Mouse (Mus musculus) heart, embryonic 10.5 days (tissue): Measurements from ENCODE around the gene Dscaml1. TPM values are rescaled to one million over a fixed set of nuclear protein-coding genes. Genes with fewer than 3 reads are reported as not detected.

Experiments
- DNase-seq: peaks from one replicate; pipeline ENCODE4 v3.0.0-alpha.2; 2017; ENCODE audit warnings: low spot score
- H3K27ac ChIP-seq: fragments of 300-500 bp; sonication (generic); 2 replicates; pipeline ENCODE4 v1.5.1; 2016; ENCODE audit warnings: mild to moderate bottlenecking
- H3K27me3 ChIP-seq: fragments of 300-500 bp; sonication (generic); 2 replicates; pipeline ENCODE4 v1.6.1; 2016; ENCODE audit warnings: mild to moderate bottlenecking; ENCODE audit not compliant: poor library complexity, insufficient read depth, severe bottlenecking
- H3K36me3 ChIP-seq: fragments of 300-500 bp; sonication (generic); 2 replicates; pipeline ENCODE4 v1.6.1; 2016; ENCODE audit warnings: mild to moderate bottlenecking, moderate library complexity
- H3K4me1 ChIP-seq: fragments of 300-500 bp; sonication (generic); 2 replicates; pipeline ENCODE4 v1.6.1; 2016; ENCODE audit warnings: mild to moderate bottlenecking
- H3K4me3 ChIP-seq: fragments of 300-500 bp; sonication (generic); 2 replicates; pipeline ENCODE4 v1.5.1; 2016; ENCODE audit warnings: mild to moderate bottlenecking, moderate library complexity
- H3K9me3 ChIP-seq: fragments of 300-500 bp; sonication (generic); 2 replicates; pipeline ENCODE4 v1.6.1; 2016; ENCODE audit warnings: mild to moderate bottlenecking, moderate library complexity
- WGBS: fragments of 180-500 bp; shearing (Covaris S2); methylation state at CpG from one replicate; pipeline ENCODE4 v1.1.7; 2016; 5-methylcytosine and 5-hydroxymethylcytosine counted together
- polyA plus RNA-seq: library from polyadenylated mRNA; unstranded; fragments of >200 nt; fragmentation: Nextera tagmentation; extraction: Ambion mirVana; gene quantifications from 2 replicates; pipeline ENCODE4 v1.2.1, GENCODE M21; 2016

Dscaml1 gene
- polyA plus RNA-seq, 1 experiment from 2014 or later, result 0.14 TPM

GRCm38 (mm10) chr9:45439025-45439424, 12.6 kb downstream of the Dscaml1 start:
- Histone ChIP-seq H3K4me3 (no peak overlapping the region), H3K27me3 (peaks cover 70% of the 10 kb centered on the region), H3K27ac (no peak overlapping the region), H3K36me3 (no peaks in the 10 kb centered on the region), H3K4me1 (no peaks in the 10 kb centered on the region; the same call in 1 of the 2 replicates), H3K9me3 (no peaks in the 10 kb centered on the region)
- DNase-seq, result no peak
- 74% methylated on average over 4 of the region's 4 CpGs for WGBS

- Histone ChIP-seq H3K4me3 (no peak overlapping the region), H3K9me3 (no peaks in the 10 kb centered on the region), H3K4me1 (no peaks in the 10 kb centered on the region; the same call in 1 of the 2 replicates), H3K36me3 (no peaks in the 10 kb centered on the region), H3K27ac (no peak overlapping the region), H3K27me3 (peaks cover 59% of the 10 kb centered on the region)
- WGBS, result 75% methylated on average over 16 of the region's 16 CpGs
- no peak for DNase-seq
Measured at GRCm38 (mm10) chr9:45440083-45440784, 13.8 kb downstream of the Dscaml1 start.

GRCm38 (mm10) chr9:45444251-45444798, 17.9 kb downstream of the Dscaml1 start:
- H3K27me3 ChIP-seq, result peaks cover 85% of the 10 kb centered on the region
- H3K36me3 ChIP-seq, result no peaks in the 10 kb centered on the region
- DNase-seq, result no peak
- WGBS, result 82% methylated on average over 5 of the region's 5 CpGs
- no peaks in the 10 kb centered on the region for H3K9me3 ChIP-seq
- H3K27ac ChIP-seq, result no peak overlapping the region
- no peaks in the 10 kb centered on the region; the same call in 1 of the 2 replicates for H3K4me1 ChIP-seq
- no peak overlapping the region for H3K4me3 ChIP-seq

- no peak overlapping the region for H3K27ac ChIP-seq
- 80% methylated on average over 4 of the region's 4 CpGs for WGBS
- H3K4me1 ChIP-seq, result no peaks in the 10 kb centered on the region
- no peaks in the 10 kb centered on the region for H3K36me3 ChIP-seq
- DNase-seq, result no peak
- no peaks in the 10 kb centered on the region for H3K9me3 ChIP-seq
- H3K4me3 ChIP-seq, result no peak overlapping the region
- peaks cover 57% of the 10 kb centered on the region for H3K27me3 ChIP-seq
Measured at GRCm38 (mm10) chr9:45449658-45450057, 23.2 kb downstream of the Dscaml1 start.

GRCm38 (mm10) chr9:45451346-45451745, 24.9 kb downstream of the Dscaml1 start:
- no peaks in the 10 kb centered on the region for H3K36me3 ChIP-seq
- no peak overlapping the region for H3K27ac ChIP-seq
- no peaks in the 10 kb centered on the region for H3K9me3 ChIP-seq
- no peaks in the 10 kb centered on the region for H3K4me1 ChIP-seq
- WGBS, result 82% methylated on average over 4 of the region's 4 CpGs
- no peak overlapping the region for H3K4me3 ChIP-seq
- DNase-seq, result no peak
- H3K27me3 ChIP-seq, result peaks cover 49% of the 10 kb centered on the region

- H3K4me1 ChIP-seq, result no peaks in the 10 kb centered on the region
- WGBS, result 89% methylated on average over 10 of the region's 10 CpGs
- no peak overlapping the region for H3K4me3 ChIP-seq
Measured at GRCm38 (mm10) chr9:45454032-45454431, 27.6 kb downstream of the Dscaml1 start.

GRCm38 (mm10) chr9:45454889-45455610, 28.6 kb downstream of the Dscaml1 start:
- Histone ChIP-seq H3K27ac (no peak overlapping the region), H3K9me3 (no peaks in the 10 kb centered on the region), H3K4me3 (no peak overlapping the region), H3K4me1 (no peaks in the 10 kb centered on the region), H3K36me3 (no peaks in the 10 kb centered on the region), H3K27me3 (peaks cover 28% of the 10 kb centered on the region)
- DNase-seq, result no peak
- WGBS, result 61% methylated on average over 8 of the region's 8 CpGs

More at GRCm38 (mm10) chr9:45454032-45454431, 27.6 kb downstream of the Dscaml1 start:
- Histone ChIP-seq H3K27ac (no peak overlapping the region), H3K36me3 (no peaks in the 10 kb centered on the region), H3K27me3 (peaks cover 33% of the 10 kb centered on the region), H3K9me3 (no peaks in the 10 kb centered on the region)
- DNase-seq, result no peak

- no peak for DNase-seq
- Histone ChIP-seq H3K4me3 (no peak overlapping the region), H3K27me3 (peaks cover 30% of the 10 kb centered on the region), H3K4me1 (no peaks in the 10 kb centered on the region), H3K27ac (no peak overlapping the region), H3K36me3 (no peaks in the 10 kb centered on the region), H3K9me3 (no peaks in the 10 kb centered on the region)
- WGBS, result 52% methylated on average over 7 of the region's 7 CpGs
Measured at GRCm38 (mm10) chr9:45457200-45457599, 30.8 kb downstream of the Dscaml1 start.

GRCm38 (mm10) chr9:45458363-45458762, 31.9 kb downstream of the Dscaml1 start:
- H3K4me1 ChIP-seq, result no peaks in the 10 kb centered on the region
- no peak overlapping the region for H3K4me3 ChIP-seq
- WGBS, result 58% methylated on average over 14 of the region's 14 CpGs
- H3K27me3 ChIP-seq, result peaks cover 30% of the 10 kb centered on the region
- no peaks in the 10 kb centered on the region for H3K36me3 ChIP-seq
- no peak overlapping the region for H3K27ac ChIP-seq
- DNase-seq, result no peak
- H3K9me3 ChIP-seq, result no peaks in the 10 kb centered on the region

- WGBS, result 52% methylated on average over 6 of the region's 6 CpGs
- Histone ChIP-seq H3K4me1 (peaks cover 7% of the 10 kb centered on the region), H3K27ac (no peak overlapping the region), H3K4me3 (no peak overlapping the region), H3K36me3 (no peaks in the 10 kb centered on the region), H3K27me3 (peaks cover 5% of the 10 kb centered on the region; the same call in 1 of the 2 replicates), H3K9me3 (no peaks in the 10 kb centered on the region)
- DNase-seq, result no peak
Measured at GRCm38 (mm10) chr9:45465396-45466019, 39.1 kb downstream of the Dscaml1 start.

GRCm38 (mm10) chr9:45468235-45468634, 41.8 kb downstream of the Dscaml1 start:
- peaks cover 7% of the 10 kb centered on the region for H3K4me1 ChIP-seq
- WGBS, result 77% methylated on average over 10 of the region's 10 CpGs
- H3K4me3 ChIP-seq, result no peak overlapping the region
- H3K27ac ChIP-seq, result no peak overlapping the region
- H3K9me3 ChIP-seq, result no peaks in the 10 kb centered on the region
- no peak for DNase-seq
- H3K27me3 ChIP-seq, result peaks cover 14% of the 10 kb centered on the region; the same call in 1 of the 2 replicates
- H3K36me3 ChIP-seq, result no peaks in the 10 kb centered on the region

- Histone ChIP-seq H3K27ac (no peak overlapping the region), H3K27me3 (peaks cover 23% of the 10 kb centered on the region; the same call in 1 of the 2 replicates), H3K36me3 (no peaks in the 10 kb centered on the region), H3K9me3 (no peaks in the 10 kb centered on the region), H3K4me3 (no peak overlapping the region), H3K4me1 (peaks cover under 1% of the 10 kb centered on the region; the same call in 1 of the 2 replicates)
- WGBS, result 81% methylated on average over 10 of the region's 10 CpGs
- no peak for DNase-seq
Measured at GRCm38 (mm10) chr9:45470746-45471471, 44.5 kb downstream of the Dscaml1 start.
